Mouse (Mus musculus) spleen, adult 18-20 months (tissue): Measurements from ENCODE around the gene Iars2.
"Not testable (repeated sequence)": the region's sequence is repeated elsewhere in the genome, so short reads cannot be mapped to it uniquely, and the experiment has no call there.

Experiments
- DNase-seq, 2 experiments: peaks; one replicate each; pipeline ENCODE4 v3.0.0; 2022; ENCODE audit warnings: mixed read lengths in 2 of 2

Iars2 gene

DNA sequence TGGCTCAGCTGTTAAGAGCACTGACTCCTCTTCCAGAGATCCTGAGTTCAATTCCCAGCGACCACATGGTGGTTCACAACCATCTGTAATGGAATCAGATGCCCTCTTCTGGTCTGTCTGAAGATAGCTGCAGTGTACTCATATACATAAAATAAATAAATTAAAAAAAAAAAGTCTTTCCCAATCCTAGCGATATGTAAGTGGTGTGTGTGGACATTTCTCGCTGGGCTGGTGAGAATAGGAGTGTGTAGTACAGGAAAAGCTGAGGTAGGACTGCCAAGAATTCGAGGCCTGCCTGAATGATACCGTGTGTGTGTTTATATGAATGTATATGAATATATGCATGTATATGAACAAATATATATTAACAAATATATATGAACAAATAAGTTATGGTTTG, 2.2 kb upstream of the Iars2 start:
- no peak for DNase-seq

DNA sequence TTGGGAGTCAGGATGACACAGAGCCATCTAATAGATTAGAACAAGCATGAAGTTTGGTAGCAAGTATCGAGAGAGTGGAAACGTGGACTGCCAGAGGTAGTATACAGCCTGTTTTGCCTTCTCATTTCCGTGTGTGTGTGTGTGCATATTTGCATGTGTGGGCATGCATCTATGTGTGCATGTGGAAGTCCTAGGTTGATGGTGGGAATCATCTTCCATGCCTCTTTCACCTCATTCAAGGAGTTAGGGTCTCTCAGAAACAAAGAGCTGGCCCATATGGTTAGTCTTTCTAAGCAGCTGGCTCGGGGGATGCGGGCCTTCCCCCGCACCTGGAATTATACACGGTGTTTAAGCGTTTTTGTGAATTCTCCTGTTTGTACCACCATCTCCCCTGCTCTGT, 655 bp upstream of the Iars2 start:
- DNase-seq, result no peak

DNA sequence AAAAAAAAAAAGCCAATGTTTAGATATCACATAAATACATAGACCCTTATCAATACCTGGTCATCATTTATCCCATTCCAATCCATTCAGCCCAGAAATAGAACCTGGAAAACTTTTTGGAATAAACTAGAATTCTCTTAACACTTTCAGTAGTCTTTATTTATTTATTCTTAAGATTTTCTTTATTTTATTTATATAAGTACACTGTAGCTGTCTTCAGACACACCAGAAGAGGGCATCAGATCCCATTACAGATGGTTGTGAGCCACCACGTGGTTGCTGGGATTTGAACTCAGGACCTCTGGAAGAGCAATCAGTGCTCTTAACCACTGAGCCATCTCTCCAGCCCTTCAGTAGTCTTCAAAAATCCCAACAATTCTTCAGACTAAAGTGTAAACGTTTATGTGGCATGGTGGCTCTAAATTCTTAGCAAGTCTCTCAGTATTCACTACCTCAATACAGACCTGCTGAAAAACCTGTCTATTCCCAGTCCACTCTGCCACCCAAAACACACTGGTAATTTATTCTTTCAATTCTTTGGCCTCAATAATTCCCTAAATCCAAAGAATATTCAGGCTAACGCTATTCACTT, 1.3 kb downstream of the Iars2 start:
- DNase-seq, result not testable (repeated sequence)

DNA sequence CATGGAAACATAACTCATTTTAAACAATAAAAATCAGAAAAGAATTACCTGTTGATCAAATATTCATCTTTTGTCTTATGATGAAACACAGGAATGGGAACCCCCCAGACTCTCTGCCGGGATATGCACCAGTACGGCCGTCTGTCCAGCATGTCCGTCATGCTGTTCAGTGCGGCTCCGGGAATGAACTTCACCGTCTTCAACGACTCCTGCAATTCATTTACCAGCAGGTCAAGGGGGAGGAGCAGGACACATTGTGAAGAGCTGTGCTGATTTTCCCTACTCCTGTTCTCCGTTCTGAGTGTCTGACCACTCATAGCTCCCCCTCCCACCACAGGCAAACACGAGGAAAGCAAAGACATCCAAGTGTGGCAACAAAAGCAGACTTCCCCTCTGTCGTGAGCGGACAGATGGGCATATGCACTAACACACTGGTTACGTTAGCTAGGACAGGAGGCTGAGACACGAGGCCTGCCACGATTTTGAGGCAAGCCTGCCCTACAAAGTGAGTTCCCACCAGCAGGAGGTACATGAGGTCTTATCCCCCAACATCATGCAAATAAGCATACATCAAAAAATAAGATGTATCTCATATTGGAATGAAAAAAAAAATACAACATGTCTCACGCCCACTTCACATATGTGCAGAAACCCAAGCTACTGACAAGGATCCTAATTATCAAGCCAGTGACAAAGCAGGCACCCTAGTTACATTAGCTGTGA, 13.2 kb downstream of the Iars2 start:
- DNase-seq, result no peak

DNA sequence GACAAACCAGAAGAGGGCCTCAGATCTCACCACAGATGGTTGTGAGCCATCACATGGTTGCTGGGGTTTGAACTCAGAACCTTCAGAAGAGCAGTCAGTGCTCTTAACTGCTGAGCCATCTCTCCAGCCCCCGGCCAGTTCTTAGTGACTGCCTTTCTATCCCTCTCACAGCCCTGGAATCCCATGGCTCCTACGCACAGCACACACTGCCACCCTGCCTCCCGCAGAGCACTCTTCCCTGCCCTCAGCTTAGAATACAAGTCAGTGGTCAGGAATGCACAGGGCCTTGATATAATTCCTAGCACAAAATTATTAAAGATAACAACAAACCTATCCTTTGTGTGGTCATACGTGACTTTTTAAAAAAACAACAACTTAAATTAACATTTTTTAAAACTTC, 14.7 kb downstream of the Iars2 start:
- DNase-seq, result no peak

DNA sequence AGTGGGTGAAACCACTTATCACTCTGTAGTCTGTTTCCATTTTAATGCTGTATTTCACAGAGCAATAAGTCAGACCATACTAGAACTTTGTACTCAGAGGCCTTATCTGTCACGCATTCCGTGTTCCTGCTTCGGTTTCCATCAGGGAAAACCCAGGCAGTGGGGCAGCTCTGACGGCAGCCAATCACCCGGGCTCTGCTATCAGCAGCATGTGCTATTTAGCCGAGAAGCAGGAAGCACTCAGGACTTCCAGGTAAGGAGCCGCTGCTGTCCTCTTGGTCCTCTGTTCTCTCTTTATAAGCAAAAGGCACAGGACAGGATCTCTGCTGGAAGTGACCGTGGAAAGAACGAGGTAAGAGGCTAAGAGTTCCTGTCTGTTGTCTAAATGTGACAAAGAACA, 17.2 kb downstream of the Iars2 start:
- no peak for DNase-seq

DNA sequence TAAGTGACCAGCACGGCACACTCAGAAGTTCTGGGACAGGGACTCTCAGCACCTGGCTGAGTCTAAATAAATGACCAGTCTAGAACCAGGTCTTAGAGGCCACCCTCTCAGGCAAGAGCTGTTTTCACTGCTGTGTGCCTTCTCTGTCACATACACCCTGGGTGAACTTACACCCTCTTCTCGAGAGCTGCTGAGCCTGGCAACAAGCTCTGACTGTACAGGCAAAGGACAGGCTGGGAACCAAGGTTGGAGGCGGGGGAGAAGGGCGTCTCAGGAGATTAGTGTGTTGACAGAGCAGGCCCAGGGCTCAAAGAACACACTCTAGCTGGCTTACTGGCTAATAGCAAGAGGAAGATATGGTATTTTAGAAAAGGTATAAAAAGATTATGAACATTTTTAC, 20.3 kb downstream of the Iars2 start:
- DNase-seq, result no peak

DNA sequence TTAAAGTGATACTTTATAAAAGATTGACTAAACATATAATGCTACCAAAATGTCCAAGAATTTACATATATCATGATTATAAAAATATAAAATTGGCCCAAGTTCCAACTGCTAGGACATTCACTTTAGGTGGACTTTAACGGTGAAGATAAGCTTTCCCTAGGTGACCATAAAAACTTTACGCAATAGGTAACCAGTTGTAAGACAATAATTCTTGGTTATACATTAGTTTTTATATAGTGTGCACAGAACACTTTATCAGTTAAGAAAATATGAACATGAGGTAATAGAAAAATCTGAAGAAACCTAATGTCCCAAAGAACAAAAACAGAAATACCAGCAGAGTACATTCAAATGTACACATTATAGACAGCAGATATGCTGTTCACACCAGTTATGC, 20.9 kb downstream of the Iars2 start:
- no peak for DNase-seq

DNA sequence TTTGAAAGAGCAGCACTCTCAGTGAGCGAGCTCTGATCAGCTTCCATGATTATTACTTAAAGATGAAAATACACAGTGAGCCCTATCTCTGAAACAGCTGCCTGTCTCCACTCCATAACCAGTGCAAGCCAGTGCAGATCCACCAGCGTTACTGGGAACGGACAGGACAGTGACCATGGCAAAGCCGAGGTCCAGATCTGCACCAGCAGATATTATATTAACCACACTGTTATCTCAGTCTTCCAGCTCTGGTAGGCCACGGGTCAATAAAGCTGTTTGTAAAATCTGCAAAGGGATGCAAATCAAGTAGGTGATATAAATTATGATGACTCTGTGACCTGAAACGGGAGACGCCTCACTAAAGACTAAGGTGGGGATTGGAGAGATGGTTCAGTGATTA, 21.6 kb downstream of the Iars2 start:
- no peak for DNase-seq

DNA sequence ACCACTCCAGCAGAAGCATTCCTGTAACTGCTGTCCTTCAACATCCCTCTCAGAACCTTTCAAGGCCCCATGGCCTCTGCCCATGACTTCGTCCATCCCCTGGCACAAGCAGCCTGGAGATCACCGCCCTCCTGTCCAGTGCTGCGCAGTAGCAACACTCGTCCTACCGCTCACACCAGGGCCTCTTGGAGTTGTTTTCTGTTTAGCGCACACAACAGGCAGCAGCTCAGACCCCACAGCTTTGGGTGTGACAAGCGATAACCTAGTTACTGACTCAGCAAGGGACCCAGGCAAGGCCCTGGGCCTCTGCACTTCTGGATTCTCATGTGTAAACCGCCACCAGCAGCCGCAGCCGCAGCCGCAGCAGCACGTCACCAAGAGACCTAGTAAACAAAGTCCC, 22.4 kb downstream of the Iars2 start:
- DNase-seq, result no peak

DNA sequence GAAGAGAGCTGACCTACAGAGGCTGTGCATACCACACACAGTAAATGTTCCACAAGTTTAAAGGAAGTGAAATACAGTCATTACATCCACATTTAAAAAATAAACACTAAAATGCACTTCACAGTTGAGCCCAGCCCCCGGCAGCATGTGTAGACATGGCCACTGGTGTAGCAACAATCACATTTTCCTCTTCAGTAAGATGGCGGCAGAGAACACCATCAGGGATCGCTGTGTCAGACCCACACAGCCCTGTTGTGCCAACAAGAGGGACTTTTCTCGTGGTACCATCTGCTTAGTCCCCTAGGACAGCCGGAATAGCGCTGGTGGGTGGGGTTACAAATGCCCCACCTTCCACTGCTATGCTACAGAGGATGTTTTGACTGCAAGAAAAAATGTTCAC, 26.4 kb downstream of the Iars2 start:
- DNase-seq, result no peak

DNA sequence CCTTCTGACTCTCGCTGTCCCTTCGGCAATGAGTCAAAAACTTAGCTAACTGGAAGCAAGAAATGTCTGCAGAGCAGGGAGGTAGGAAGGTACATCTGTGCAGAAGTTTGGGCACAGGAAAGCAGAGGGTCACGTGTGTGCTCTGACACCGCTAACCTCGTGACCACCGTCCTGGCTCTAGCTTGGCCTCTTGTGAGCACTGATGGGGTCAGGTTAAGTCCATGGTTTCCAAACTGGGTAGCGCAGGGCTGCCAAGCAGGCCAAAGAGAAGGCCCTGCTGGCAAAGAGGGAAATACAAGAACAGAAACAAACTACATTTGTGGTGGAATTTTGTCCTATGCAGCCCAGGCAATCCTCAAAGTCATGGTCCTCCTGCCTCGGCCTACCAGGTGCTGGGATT, 30.7 kb downstream of the Iars2 start:
- DNase-seq, result no peak

DNA sequence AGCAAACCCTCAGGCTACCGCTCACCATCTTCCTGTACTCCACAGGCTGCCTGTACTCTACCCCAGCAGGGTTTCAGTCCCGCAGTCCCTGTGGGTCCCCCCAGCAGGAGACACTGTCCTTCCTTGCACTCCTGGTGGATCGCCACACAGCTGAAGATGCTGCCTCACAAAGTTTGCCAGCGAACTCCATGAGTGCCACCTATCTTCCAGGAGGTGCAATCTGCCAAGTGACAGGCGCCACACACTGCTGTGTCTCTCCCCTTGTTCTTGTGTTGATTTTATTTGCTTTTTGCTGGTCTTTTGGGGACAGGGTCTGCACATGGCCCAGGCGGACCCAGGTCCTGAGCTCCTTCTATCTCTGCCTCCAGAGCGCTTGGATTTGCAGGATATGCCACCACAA, 32.3 kb downstream of the Iars2 start:
- no peak for DNase-seq

DNA sequence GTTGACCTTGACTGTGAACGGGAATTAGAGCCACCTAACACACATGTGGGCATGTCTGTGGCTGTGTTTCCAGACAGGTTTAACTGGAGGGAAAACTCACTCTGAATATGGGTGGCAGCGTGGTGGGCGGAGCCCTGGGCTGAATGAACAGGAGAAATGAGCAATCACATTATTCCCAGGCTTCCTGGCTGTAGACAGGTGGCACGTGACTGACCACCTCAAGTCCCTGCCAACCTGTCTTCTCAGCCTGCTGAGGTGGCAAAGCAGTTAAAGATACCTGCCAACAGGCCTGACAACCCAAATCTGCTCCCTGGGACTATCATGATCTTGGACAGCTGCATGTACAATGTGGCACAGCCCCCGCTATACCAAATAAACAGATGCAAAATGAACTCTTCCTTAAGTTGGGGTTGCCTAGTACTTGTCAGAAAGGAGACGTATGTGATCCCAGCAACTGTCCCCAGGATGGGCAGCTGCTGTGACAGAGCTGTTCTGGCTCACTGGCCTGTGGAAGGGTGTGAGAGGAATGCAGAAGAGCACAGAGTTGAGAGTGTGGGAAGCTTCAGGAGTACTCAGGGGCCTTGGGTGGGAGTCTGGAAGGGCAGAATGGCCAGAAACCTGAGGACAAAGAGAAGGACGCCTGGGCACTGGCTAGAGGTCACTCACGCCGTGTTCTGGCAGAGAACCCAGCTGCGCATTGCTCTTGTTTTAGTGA, 36.4 kb downstream of the Iars2 start:
- no peak for DNase-seq

DNA sequence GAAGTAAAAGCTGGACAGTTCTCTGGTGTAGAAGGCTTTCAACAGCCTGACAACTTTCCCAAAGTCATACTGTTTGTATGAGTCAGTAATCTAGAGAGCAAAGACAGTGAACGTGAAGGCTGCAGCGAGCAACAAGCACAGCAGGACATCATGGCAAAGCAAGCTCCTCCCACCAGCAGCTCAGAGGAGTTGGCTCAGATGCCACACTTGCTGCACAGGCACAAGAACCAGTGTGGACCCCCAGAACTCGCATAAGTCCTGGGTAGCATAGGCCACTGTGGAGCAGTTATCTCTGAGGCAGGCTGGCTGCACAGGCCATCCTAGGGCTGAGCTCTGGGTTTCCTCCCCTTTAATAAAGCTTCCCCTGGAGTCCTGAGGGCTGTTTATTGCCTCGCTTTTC, 37.9 kb downstream of the Iars2 start:
- DNase-seq, result no peak

DNA sequence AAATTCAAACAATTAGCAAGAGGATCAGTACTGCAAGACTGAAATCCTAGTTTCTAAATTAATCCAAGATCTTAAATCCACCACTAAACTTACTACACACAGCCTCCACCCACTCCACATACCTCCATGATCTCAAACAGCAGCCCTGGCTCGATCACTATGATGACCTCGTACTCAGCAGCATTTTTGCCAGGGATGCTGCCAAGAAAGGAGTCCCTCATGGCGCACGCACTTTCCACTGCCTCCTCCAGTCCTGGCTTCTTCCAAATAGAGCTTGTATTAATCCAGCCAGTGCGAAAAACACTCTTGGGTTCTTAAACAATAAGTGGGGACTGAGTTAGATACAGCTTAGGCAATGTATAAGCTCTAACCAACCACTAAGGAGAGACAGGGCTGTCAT, 40.0 kb downstream of the Iars2 start:
- no peak for DNase-seq

DNA sequence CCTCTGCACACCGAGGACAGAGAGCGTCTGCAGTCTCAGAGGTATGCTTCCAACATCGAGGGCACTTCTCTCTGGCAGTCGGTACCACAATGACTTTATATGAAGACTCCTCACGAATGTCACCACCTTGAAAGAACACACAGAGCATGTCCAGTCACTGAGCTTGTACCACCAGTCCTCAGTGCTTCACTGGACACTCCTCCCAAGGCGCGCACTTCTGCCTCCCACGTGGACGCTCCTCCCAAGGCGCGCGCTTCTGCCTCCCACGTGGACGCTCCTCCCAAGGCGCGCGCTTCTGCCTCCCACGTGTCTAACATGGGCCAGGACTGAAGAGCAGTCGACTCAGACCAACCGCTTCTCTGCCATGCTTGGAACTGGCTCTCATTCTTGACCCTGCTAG, 42.1 kb downstream of the Iars2 start:
- DNase-seq, result no peak

DNA sequence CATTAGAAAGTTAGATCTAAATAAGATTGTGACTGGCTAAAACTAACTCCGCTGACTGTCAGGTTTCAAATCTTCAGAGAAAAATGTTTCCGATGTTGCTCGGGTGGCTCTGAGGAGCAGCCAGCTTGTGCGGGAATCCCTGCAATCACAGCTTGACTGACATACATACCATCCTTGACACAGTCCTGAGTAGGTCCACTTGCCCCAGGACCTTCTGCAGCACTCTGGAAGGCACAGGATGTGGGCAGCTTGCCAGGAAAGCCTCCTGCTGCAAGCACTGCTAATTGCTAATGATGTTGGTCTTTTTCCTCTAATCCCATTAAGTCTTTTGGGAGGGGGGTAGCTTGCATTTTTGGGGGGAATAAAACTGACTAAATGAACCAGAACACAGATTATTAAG, 44.0 kb downstream of the Iars2 start:
- no peak for DNase-seq

DNA sequence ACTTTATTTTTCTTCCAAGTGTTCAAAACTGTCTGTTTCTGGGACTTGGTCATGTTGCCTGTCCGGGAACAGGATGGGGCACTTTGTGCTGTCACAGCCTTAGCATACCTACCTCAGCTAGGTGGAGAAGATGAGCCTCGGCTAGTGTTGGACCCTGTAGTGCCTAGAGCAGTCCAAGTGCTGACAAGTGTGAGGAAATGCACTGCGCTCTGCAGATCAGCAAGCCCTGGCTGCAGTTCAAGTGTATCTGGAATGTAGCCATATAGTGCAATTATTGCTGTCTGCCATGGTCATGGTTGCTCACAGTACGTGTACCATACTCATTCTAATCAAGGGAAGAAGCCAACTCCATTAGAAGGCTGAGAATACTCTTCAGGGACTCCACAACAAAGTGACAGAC, 44.5 kb downstream of the Iars2 start:
- no peak for DNase-seq

DNA sequence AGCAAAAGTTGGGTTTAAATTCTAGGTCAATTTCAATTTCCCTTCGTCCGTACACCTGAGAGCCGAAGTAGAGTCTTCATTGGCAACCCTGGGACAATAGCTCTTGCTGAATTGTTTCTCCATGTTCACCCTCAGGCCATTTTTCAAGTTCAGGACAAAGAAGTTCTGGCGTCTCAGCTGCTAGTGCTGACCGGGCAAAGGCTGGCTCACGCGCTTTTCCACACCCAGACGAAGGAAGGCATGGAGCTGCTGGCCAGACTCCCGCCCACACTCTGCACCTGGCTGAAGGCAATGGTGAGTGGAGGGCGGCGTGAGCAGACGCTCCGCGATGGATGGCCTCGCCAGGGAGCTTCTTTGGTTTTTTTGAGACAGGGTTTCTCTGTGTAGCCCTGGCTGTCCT, 45.9 kb downstream of the Iars2 start:
- no peak for DNase-seq

DNA sequence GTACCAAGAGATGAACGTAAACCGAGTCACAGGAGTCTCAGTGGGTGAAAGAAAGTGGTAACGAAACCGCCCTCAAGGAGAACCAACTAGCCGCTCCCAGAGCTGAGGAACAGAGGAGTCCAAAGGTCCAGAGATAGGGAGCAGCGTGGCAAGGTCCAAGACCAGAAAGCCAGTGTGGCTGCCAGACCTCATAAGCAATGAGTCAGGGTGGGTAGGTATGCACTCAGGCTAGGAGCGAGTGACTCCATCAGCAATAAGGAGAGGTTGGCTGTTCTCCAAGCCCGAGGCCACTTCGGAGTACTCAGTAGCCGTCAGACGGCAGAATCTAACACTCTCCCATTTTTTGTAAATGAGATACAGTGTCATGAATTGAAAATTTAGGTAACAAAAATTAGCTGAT, 46.4 kb downstream of the Iars2 start:
- DNase-seq, result no peak

DNA sequence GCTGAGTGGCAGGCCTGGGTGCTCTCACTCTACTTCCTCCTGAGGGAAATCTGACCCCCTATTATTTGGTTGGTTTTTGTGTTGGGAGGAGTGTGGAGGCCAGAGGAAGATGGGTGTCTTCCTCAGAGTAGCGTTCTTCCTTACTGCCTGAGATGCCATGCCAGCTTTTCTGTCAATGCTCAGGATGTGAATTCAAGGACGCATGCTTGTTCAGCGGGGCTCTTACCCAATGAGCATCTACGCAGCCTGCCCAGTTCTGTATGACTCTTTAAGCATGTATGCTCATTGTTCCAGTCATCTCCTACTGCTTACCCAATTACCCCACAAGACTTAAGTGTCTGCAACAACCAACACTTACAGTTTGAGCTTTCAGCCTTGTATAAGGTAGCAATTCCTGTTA, 48.6 kb downstream of the Iars2 start:
- DNase-seq, result no peak

DNA sequence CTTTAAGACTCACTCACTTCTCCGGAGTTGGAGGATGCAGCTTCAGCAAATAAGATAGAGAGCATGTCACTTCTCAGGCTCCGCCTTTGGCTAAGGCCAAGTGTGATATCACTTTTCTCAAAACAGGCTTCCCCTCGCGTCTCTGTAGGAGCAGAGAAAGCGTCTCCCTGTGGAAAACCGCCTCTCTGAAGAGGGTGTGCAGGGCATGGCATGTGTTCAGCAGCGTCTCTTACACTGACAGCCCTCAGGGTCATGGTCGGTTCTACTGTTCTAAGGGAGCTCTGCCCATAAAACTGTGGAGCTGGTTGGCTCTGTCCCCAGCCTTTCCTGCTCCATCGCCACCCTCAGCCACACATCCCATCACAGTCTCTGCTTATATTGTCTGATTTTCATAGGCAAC, 49.9 kb downstream of the Iars2 start:
- no peak for DNase-seq

DNA sequence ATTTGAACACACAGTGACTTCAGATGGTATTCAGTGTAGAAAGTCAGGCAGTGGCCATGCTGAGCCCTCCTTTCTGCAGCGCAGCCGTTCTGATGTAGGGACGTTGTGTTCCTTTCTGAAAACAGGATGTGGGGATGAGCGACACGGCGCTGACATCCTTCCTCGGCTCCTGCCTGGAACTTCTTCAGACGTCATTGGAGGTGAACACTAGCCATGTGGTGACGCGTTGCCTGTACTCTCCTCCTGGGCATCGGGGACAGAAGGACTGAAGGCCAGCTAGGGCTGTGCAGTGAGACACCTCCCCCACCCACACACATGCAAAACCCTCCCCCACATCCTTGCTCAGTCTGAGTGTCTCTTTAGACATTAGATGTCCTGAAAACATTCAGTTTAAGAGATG, 52.2 kb downstream of the Iars2 start:
- DNase-seq, result no peak

DNA sequence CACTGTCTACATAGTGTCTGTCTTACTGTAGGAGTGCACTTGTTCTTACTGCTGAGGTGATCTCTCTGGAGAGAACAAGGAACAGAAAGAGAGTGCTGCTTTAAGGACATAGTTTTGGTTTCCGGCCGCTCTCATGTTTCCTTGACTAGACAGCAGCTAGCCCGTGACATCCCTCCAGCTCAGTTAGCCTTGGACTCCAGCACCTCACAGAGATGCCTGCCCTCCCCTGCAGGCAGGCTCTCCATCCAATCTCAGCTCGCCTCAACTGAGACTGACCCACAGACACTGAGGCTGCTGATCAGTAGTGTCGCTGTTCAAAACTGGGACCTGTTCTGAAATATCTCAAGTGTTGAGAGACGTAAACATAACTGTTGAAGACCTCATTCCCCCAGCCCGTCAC, 53.2 kb downstream of the Iars2 start:
- no peak for DNase-seq
